24 mouse cellular contexts compared by ENCODE assay signal in genomic region chr10:83706628-83707027, GRCm38 (mm10).
"Had no signal": no experiment of that assay in that cellular context is flagged by ENCODE, and none has a peak within 500 bp of the region (broad histone marks: within the 10 kb centered on the region; RNA-seq: fewer than 3 reads in every experiment).

No protein-coding gene starts in this region.

- H3K4me1 ChIP-seq: liver, embryonic 12.5 days; liver, embryonic 15.5 days; lung, embryonic 15.5 days; megakaryocyte, embryonic 14.5 days; midbrain, embryonic 12.5 days; neural tube, embryonic 12.5 days had no signal

- ATAC-seq: liver, embryonic 12.5 days had no signal

- H3K36me3 ChIP-seq: limb, embryonic 10.5 days; limb, embryonic 13.5 days; liver, embryonic 12.5 days; liver, embryonic 15.5 days; lung, embryonic 15.5 days; midbrain, embryonic 12.5 days; neural tube, embryonic 12.5 days had no signal

- H3K4me3 ChIP-seq: layer of hippocampus, adult 2 months; limb, embryonic 10.5 days; limb, embryonic 13.5 days; liver, embryonic 12.5 days; liver, embryonic 15.5 days; lung, embryonic 15.5 days; megakaryocyte, embryonic 14.5 days; midbrain, embryonic 12.5 days; neural tube, embryonic 12.5 days had no signal

- H3K27me3 ChIP-seq: limb, embryonic 13.5 days; liver, embryonic 12.5 days; liver, embryonic 15.5 days; lung, embryonic 15.5 days; megakaryocyte, embryonic 14.5 days; midbrain, embryonic 12.5 days; neural tube, embryonic 12.5 days had no signal

- H3K9ac ChIP-seq: limb, embryonic 13.5 days; liver, embryonic 12.5 days; liver, embryonic 15.5 days; lung, embryonic 15.5 days; midbrain, embryonic 12.5 days; neural tube, embryonic 12.5 days had no signal

- DNase-seq: kidney, adult 2 months; kidney, postnatal 25 days; layer of hippocampus, adult 9-11 months; liver; lung, adult 18-20 months; lung, postnatal 10 days; lung, postnatal 36 days; right cerebral cortex, adult 18-20 months; right cerebral cortex, postnatal 14 days; right cerebral cortex, postnatal 4 days; thymus, adult 2 months; thymus, postnatal 14 days; thymus, postnatal 4 days had no signal

- H3K4me2 ChIP-seq: limb, embryonic 13.5 days; liver, embryonic 12.5 days; liver, embryonic 15.5 days; lung, embryonic 15.5 days; midbrain, embryonic 12.5 days; neural tube, embryonic 12.5 days had no signal

- H3K9me3 ChIP-seq: limb, embryonic 10.5 days; limb, embryonic 13.5 days; liver, embryonic 12.5 days; liver, embryonic 15.5 days; lung, embryonic 15.5 days; midbrain, embryonic 12.5 days; neural tube, embryonic 12.5 days had no signal

- H3K27ac ChIP-seq: kidney, postnatal 0 days; layer of hippocampus, adult 2 months; limb, embryonic 10.5 days; limb, embryonic 13.5 days; liver, embryonic 12.5 days; liver, embryonic 15.5 days; lung, embryonic 15.5 days; midbrain, embryonic 12.5 days; neural tube, embryonic 12.5 days; stomach, postnatal 0 days had no signal
